Mouse (Mus musculus) retina, postnatal 1 day (tissue): ENCODE results near the gene Slc46a1.
A peak's percentile ranks its signal among the peaks of the same experiment; 100 is the strongest.

Experiments
- DNase-seq: peaks from one replicate; pipeline ENCODE4 v3.0.0-alpha.2; 2012

Slc46a1 gene

GRCm38 (mm10) chr11:78465568-78466180 is at the start of gene Slc46a1:
Gene Slc46a1 (plus strand): TSS chr11:78465697.
- peak; percentile 85 for DNase-seq

- DNase-seq: no peak
These were observed 48.6 kb upstream of the Slc46a1 start for GRCm38 (mm10) chr11:78416854-78417253.

- no peak for DNase-seq
These were observed 45.1 kb upstream of the Slc46a1 start for GRCm38 (mm10) chr11:78420263-78420889.

- no peak for DNase-seq
These were observed 44.1 kb upstream of the Slc46a1 start for GRCm38 (mm10) chr11:78421201-78422009.

- no peak for DNase-seq
These were observed 43.3 kb upstream of the Slc46a1 start, which contains the start of gene Slc13a2 for GRCm38 (mm10) chr11:78422055-78422819. Gene Slc13a2 (minus strand): TSS chr11:78422217.

- no peak for DNase-seq
These were observed 41.1 kb upstream of the Slc46a1 start for GRCm38 (mm10) chr11:78424352-78424751.

GRCm38 (mm10) chr11:78425572-78425971 is 39.9 kb upstream of the Slc46a1 start:
- DNase-seq: no peak

GRCm38 (mm10) chr11:78427655-78428054 is 37.8 kb upstream of the Slc46a1 start:
- DNase-seq: no peak

GRCm38 (mm10) chr11:78428309-78428708 is 37.2 kb upstream of the Slc46a1 start:
- DNase-seq: no peak

GRCm38 (mm10) chr11:78430195-78430878 is 35.2 kb upstream of the Slc46a1 start:
- DNase-seq: no peak

- DNase-seq: no peak
These were observed 34.3 kb upstream of the Slc46a1 start for GRCm38 (mm10) chr11:78431176-78431575.

- no peak for DNase-seq
These were observed 31.4 kb upstream of the Slc46a1 start for GRCm38 (mm10) chr11:78434052-78434451.

- peak; percentile 68 for DNase-seq
These were observed 29.6 kb upstream of the Slc46a1 start for GRCm38 (mm10) chr11:78435776-78436349.

GRCm38 (mm10) chr11:78437182-78437581 is 28.3 kb upstream of the Slc46a1 start:
- no peak for DNase-seq

GRCm38 (mm10) chr11:78438399-78438930 is 27.0 kb upstream of the Slc46a1 start:
- DNase-seq: no peak

- no peak for DNase-seq
These were observed 22.4 kb upstream of the Slc46a1 start for GRCm38 (mm10) chr11:78443115-78443514.

GRCm38 (mm10) chr11:78447168-78447567 is 18.3 kb upstream of the Slc46a1 start:
- no peak for DNase-seq

- DNase-seq: no peak
These were observed 17.3 kb upstream of the Slc46a1 start for GRCm38 (mm10) chr11:78448242-78448641.

- no peak for DNase-seq
These were observed 15.2 kb upstream of the Slc46a1 start for GRCm38 (mm10) chr11:78450337-78450736.

GRCm38 (mm10) chr11:78453675-78454074 is 11.8 kb upstream of the Slc46a1 start:
- peak; percentile 80 for DNase-seq

- DNase-seq: no peak
These were observed 11.2 kb upstream of the Slc46a1 start for GRCm38 (mm10) chr11:78454276-78454675.

GRCm38 (mm10) chr11:78455308-78455707 is 10.2 kb upstream of the Slc46a1 start:
- DNase-seq: peak; percentile 51
